Mouse (Mus musculus): ENCODE results near the gene Bcat2.

DNA sequence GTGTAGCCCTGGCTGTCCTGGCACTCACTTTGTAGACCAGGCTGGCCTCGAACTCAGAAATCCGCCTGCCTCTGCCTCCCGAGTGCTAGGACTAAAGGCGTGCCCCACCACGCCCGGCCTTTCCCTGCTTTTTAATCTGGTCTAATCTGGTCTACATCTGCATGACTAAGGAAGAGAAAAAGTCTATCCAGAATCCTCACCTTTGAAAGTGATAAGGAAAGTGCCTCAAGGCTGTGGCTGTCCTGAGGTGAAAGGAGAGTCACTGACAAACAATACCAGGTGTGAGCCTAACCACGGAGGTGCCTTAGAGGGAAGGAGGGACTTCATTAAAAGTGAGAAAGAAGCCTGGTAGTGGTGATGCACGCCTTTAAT, 18.5 kb upstream of the Bcat2 start:
- TF ChIP-seq POLR2A (IDR thresholded peaks at IDR 0.05; ENCODE audit: control insufficient read depth, extremely low read depth, insufficient read depth, low read length, poor library complexity) (no peak), CTCF (IDR thresholded peaks at IDR 0.05; ENCODE audit: borderline replicate concordance, control insufficient read depth, extremely low read depth, insufficient read depth, low read length, poor library complexity) (no peak)
